Mouse (Mus musculus) macrophage (primary cell): Measurements from ENCODE around the gene Sema4f. TPM values are rescaled to one million over a fixed set of nuclear protein-coding genes. Genes with fewer than 3 reads are reported as not detected.

Experiments used
- H3K27ac ChIP-seq: fragments of 350-480 bp; formaldehyde crosslinking; 2 replicates; pipeline ENCODE4 v1.9.0; 2021
- H3K36me3 ChIP-seq: fragments of 350-480 bp; formaldehyde crosslinking; 2 replicates; pipeline ENCODE4 v1.9.0; 2021; ENCODE audit errors: inconsistent target
- H3K4me3 ChIP-seq: fragments of 350-480 bp; formaldehyde crosslinking; 2 replicates; pipeline ENCODE4 v1.9.0; 2021; ENCODE audit errors: inconsistent target
- H3K79me2 ChIP-seq: fragments of 350-480 bp; formaldehyde crosslinking; 2 replicates; pipeline ENCODE4 v1.9.0; 2021; ENCODE audit errors: inconsistent target
- WGBS: methylation state at CpG from one replicate; pipeline ENCODE4 v1.1.7; 2026; ENCODE audit warnings: inconsistent platforms; ENCODE audit not compliant: missing documents; 5-methylcytosine and 5-hydroxymethylcytosine counted together
- polyA plus RNA-seq: library from polyadenylated mRNA; stranded (reverse); fragments of 250-400 nt; gene quantifications from 3 replicates; pipeline ENCODE4 v1.2.4, GENCODE M21; 2018; ENCODE audit warnings: inconsistent platforms

Sema4f gene
- polyA plus RNA-seq, 1 experiment from 2014 or later = not detected

DNA sequence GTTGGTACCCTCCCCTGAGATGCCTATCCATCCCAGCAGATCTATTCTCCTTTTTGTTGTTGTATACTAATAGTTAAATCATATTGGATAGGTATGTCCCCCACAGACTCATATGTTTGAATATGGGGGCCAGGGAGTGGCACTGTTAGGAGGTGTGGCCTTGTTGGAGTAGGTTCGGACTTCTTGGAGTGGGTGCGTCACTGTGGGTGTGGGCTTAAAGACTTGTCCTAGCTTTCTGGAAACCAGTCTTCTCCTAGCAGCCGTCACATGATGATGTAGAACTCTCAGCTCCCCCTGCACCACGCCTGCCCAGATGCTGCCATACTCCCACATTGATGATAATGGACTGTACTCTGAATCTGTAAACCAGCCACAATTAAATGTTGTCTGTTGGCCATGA is 41.3 kb downstream of the Sema4f start:
- Histone ChIP-seq H3K79me2 (no peaks in the 10 kb centered on the region), H3K4me3 (no peak overlapping the region), H3K36me3 (no peaks in the 10 kb centered on the region), H3K27ac (no peak overlapping the region)
- 99% methylated on average over 4 of the region's 4 CpGs for WGBS

DNA sequence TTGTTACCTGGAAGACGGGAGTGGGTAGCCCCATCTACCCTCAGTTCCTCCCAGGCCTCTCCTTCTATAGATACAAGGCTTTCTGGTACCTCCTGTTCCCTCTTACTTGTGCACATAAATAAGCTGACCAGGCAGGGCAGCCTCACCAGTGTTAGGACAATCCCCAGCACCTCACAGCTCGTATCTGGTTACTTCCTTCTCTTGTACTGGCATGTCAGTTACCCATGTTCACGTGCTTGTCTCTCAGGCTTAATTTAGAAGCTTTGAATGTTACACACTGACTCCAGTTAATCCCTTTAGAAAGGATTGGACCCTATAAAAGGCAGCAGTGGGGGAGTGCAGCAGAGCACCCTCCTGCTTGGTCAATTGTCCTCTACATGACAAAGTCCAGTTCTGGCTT is 42.3 kb downstream of the Sema4f start:
- WGBS = 20% methylated on average over 3 of the region's 3 CpGs
- H3K27ac ChIP-seq = no peak overlapping the region
- H3K4me3 ChIP-seq = no peak overlapping the region
- no peaks in the 10 kb centered on the region for H3K79me2 ChIP-seq
- no peaks in the 10 kb centered on the region for H3K36me3 ChIP-seq

DNA sequence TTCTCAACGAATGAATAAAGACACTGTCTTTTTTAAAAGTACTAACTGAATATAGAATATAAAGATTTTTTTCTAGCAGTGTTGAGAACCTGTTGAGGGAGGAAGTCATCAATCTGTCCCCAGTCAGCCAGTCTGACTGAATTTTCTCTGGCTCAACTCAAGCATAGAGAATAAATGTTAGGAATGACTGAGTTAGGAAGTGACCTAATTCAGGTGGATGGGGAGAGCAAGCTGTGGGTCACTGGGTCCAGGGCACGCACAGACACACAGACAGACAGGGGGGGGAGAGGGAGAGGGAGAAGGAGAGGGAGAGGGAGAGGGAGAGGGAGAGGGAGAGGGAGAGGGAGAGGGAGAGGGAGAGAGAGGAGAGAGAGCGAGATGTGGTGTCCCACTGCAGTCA is 46.2 kb downstream of the Sema4f start:
- Histone ChIP-seq H3K79me2 (no peaks in the 10 kb centered on the region), H3K27ac (no peak overlapping the region), H3K36me3 (no peaks in the 10 kb centered on the region), H3K4me3 (no peak overlapping the region)
- 0% methylated on average over 1 of the region's 3 CpGs for WGBS

DNA sequence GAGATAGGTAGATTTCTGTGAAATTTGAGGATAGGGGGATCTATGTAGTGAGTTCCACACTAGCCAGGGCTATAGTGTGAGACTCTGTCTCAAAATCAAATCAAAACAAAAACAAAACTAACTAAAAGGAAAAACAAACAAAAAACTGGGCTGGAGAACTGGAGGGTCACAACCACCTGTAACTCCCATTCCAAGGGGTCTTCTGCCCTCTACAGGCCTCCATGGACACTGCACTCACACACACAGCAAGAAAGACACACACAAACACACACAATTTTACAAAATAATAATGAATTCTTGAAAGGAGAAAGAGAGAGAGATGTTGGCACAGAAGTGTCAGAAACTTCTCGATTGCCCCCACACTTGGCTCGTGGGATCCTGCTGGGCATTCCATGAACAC is 47.0 kb downstream of the Sema4f start:
- no peak overlapping the region for H3K4me3 ChIP-seq
- H3K27ac ChIP-seq = no peak overlapping the region
- H3K79me2 ChIP-seq = no peaks in the 10 kb centered on the region
- H3K36me3 ChIP-seq = no peaks in the 10 kb centered on the region
- WGBS = 83% methylated on average over 2 of the region's 2 CpGs

DNA sequence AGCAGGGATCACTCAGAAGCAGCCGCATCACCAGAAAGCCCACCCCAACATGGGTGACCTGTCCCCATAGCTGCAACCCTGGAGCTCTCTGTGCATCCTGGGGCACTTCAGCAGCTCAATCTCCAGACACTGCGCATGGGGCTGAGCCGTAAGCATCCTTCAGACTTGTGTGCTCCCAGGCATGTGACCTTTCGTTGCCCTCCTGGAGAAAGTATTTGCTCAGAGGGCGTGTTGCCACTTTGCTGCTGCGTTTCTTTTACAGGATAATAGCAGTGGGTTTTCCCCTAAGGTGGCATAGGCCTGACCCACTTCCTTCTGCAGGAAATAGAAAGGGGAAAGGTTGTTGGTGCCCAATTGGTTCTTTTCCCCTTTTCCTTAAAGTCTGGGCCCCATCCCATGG is 48.1 kb downstream of the Sema4f start:
- 63% methylated on average over 6 of the region's 6 CpGs for WGBS

DNA sequence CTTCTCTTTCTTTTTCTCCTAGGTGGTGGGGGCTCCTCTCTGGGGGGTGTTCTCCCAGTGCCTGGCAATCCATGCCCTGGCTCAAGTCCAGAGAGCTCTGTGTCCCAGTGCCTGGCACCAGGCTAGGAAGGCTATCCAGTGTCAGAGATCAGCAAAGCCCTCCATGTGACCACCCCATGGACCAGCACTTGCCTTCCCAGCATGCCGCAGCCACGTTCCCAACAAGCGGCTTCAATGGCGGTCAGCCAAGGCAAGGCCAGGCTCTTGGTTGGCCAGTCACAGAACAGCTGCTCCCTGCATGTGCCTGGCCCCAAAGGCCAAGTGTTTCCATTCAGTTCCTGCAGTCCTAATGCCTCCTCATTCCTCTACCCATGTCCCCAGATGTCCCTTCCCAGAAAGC is 53.2 kb downstream of the Sema4f start:
- Histone ChIP-seq H3K27ac (no peak overlapping the region), H3K79me2 (no peaks in the 10 kb centered on the region), H3K36me3 (no peaks in the 10 kb centered on the region), H3K4me3 (no peak overlapping the region)
- 98% methylated on average over 4 of the region's 4 CpGs for WGBS

More for the DNA sequence above, 48.1 kb downstream of the Sema4f start:
- no peak overlapping the region for H3K27ac ChIP-seq
- no peak overlapping the region for H3K4me3 ChIP-seq
- no peaks in the 10 kb centered on the region for H3K79me2 ChIP-seq
- no peaks in the 10 kb centered on the region for H3K36me3 ChIP-seq

DNA sequence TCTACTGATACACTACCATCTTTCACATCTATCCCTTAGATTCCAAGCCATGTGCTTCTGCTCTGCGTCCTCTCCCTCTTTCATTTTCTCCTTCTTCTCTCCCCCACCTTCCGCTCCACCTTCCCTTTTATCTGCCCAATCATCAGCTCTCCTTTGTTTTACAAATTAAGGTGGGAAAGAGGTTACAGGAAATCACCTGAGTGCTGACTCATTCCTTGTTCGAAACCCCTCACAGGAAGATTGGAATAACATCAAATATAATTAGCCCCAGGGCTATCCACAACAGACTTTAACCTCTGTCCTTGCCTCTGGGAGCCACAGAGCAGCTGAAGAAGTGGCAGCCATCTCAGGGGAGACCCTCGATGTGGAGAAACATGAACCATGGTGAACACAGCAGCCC is 53.7 kb downstream of the Sema4f start:
- Histone ChIP-seq H3K36me3 (no peaks in the 10 kb centered on the region), H3K79me2 (no peaks in the 10 kb centered on the region), H3K27ac (no peak overlapping the region), H3K4me3 (no peak overlapping the region)
- WGBS = 88% methylated on average over 4 of the region's 4 CpGs

DNA sequence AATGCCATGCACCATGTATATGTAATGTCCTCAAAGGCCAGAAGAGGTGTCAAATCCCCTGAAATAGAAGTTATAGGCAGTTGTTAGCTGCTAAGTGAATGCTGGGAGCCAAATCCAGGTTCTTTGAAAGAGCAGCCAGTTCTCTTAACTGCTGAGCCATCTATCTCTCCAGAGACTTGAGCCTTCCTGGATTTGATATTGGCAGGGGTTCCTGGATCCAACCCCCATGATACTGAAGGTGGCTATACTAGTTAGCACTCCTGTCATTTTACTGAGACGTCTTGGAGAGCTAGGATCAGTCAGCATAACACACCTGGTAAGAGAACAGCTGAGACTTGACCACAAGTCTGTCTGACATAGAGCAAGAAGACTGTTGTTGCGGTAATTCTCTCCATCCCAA is 54.1 kb downstream of the Sema4f start:
- Histone ChIP-seq H3K36me3 (no peaks in the 10 kb centered on the region), H3K79me2 (no peaks in the 10 kb centered on the region), H3K4me3 (no peak overlapping the region), H3K27ac (no peak overlapping the region)
- 92% methylated on average over 2 of the region's 2 CpGs for WGBS

DNA sequence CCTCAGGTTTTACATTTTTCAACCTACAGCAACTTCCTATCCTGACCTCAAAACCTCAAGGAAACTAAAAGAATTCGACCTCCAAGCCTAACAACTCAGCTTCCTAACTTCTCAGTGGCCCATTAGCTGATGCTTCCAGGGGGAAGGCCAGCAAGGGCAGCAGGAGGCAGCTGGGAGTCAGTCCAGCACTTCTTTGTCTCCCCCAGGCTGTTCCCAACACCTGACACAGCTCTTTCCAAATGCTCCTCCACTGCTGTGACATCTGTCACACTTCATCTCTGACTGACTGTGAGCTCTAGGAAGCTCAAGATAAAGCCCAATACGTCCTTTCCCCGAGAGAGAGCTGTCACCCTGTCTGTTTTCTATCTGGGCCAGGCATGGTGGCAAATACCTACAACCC is 55.0 kb downstream of the Sema4f start:
- 44% methylated on average over 3 of the region's 3 CpGs for WGBS
- Histone ChIP-seq H3K79me2 (no peaks in the 10 kb centered on the region), H3K4me3 (no peak overlapping the region), H3K27ac (no peak overlapping the region), H3K36me3 (no peaks in the 10 kb centered on the region)

DNA sequence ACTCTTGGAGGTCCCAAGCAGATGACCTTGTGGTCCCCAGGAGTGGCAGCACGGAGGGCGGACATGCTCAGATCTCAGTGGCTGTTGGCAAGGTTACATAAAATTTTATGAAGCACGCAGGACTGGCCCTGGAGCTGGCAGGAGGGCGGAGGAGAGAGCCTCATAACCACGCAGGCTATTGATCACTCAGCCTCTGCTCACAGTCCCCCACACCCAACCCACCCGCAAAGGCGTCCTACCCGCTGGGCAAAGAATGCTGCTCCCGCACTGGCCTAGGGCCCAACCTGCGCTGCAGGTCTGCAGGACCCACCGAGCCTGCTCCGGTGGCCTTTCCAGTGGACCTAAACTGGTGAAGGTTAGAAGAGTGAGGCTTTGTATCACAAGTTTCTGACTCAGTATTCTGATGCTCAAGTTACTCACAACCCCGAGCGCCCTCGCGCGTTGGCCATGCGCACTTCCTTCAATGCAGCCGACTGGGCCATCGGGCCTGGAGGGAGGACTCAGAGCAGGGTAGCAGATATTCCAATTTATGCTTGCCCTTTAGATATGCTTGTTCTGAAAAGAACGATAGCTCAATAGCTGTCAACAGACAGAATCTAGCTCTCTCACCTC is 58.0 kb downstream of the Sema4f start:
- 52% methylated on average over 16 of the region's 21 CpGs for WGBS
- no peaks in the 10 kb centered on the region for H3K36me3 ChIP-seq
- H3K27ac ChIP-seq = 0 out of 2 replicates have a peak overlapping the region, but pooled peaks have one; percentile 10
- H3K4me3 ChIP-seq = no peak overlapping the region
- no peaks in the 10 kb centered on the region for H3K79me2 ChIP-seq

DNA sequence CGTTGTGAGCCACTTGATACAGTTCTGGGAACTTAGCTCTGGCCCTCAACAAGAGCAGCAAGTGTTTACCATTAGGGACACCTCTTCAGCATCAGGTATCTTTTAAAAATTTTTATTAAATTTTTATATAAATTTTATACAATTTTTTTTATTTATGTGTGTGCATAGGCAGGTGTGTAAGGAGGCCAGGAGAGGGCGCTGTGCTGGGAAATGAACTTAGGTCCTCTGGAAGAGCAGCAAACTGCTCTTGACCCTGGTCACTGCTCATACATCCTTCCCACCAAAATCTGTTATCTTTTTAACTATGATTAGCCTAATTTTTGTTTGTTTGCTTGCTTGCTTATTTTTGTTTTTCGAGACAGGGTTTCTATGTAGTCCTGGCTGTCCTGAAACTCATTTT is 58.8 kb downstream of the Sema4f start:
- 100% methylated on average over 3 of the region's 3 CpGs for WGBS
- H3K36me3 ChIP-seq = no peaks in the 10 kb centered on the region

DNA sequence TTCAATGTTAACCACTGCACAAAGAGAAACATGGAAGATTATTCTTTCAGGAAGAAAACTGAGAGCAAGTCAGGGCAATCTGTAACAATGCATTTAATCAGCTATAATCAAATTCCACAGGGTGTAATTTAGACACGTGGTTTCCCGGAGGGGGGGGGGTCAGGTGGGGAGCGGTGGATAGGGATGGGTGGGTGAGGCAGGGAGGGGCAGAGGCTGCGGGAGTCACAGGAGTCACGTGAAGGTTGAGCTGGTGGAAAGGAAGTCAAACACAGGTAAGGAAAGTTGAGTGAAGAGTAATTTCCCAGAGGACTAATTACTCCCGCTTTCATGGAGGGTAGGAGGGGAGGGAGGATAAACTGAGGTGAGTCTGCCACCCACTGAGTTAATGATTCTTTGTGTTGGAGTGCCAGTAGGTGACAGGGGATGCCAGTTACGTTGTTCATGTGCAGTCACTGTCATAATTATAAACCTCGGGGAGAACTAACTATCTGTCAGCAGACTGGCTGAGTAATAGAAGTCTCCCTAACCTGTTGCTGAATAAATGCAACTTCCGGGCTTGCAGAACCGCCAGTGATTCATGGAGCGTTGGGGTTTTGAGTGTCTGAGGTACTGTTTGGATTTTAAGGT is 60.0 kb downstream of the Sema4f start:
- no peak overlapping the region for H3K27ac ChIP-seq
- no peaks in the 10 kb centered on the region for H3K36me3 ChIP-seq
- WGBS = 86% methylated on average over 9 of the region's 11 CpGs
- no peak overlapping the region for H3K4me3 ChIP-seq
- H3K79me2 ChIP-seq = no peaks in the 10 kb centered on the region

More for the DNA sequence above, 58.8 kb downstream of the Sema4f start:
- no peak overlapping the region for H3K4me3 ChIP-seq
- H3K27ac ChIP-seq = no peak overlapping the region
- no peaks in the 10 kb centered on the region for H3K79me2 ChIP-seq

DNA sequence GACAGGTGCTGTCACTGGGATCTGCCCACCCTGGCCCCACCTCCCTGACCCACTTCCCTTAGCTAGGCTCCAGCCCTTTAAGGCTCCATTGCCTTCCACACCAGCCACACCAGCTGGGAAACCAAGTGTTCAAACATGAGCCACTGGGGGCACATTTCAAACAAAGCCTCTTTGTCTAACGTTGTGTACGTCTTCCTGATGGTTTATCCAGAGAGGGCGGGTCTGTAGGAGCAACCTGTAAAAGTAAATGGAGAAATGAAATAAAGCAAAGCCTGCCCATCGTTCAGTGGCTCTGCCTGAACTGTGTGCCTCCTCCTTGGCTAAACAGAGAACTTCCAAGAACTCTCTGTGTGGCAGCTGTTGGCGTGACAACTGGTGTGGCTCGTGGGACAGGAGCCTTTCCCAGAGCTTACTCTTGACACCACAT is 64.0 kb downstream of the Sema4f start:
- H3K4me3 ChIP-seq = no peak overlapping the region
- WGBS = 66% methylated on average over 6 of the region's 6 CpGs
- H3K79me2 ChIP-seq = no peaks in the 10 kb centered on the region
- H3K36me3 ChIP-seq = no peaks in the 10 kb centered on the region
- no peak overlapping the region for H3K27ac ChIP-seq

DNA sequence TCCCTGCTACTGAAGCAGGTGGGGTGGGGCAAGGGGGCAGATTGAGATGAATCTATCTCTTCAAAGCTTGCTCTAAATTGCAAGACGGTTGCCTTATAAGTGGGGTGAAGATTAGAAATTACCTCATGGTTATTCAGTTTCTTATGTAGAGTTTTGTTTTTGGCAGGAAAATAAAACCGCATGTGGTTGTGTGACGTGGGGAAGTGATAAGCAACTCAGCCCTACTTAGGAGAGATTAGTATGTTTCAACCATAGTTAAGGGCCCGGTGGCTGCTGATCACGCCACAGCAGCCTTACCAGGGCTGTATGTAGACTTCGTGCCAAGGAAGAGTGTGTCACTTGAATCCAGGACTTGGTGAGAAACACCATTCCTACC is 67.2 kb downstream of the Sema4f start:
- H3K36me3 ChIP-seq = no peaks in the 10 kb centered on the region
- no peaks in the 10 kb centered on the region for H3K79me2 ChIP-seq
- WGBS = 28% methylated on average over 6 of the region's 6 CpGs
- peak overlapping the region; percentile 81 for H3K27ac ChIP-seq
- H3K4me3 ChIP-seq = no peak overlapping the region

DNA sequence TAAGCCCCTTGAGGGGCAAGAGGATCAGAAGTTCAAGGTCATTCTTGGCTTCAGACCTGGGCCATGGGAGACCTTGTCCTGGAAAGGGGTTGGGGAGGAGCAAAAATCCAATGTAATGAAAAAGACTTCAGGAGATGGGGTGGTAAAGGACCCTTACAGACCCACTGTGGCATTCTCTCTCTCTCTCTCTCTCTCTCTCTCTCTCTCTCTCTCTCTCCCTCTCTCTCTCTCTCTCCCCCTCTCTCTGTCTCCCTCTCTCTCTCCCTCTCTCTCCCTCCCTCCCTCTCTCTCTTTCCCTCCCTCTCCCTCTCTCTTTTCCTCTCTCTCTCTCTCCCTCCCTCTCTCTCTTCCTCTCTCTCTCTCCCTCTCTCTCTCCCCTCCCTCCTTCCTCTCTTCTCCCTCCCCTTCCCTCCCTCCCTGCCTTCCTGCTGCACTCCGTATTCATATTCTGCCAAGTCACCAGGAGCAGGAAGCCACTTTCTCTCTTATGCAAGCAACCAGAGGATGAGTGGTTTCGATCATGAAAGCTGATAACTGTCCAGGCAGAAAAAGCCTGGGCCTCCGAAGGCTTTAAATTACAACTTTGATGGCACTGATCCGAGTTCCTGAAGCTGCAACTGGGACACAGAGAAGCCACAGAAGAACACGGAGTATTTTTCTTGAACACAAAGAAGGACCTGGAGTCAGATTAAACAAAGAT is 67.8 kb downstream of the Sema4f start:
- 6% methylated on average over 5 of the region's 5 CpGs for WGBS
- no peaks in the 10 kb centered on the region for H3K36me3 ChIP-seq
- H3K27ac ChIP-seq = peak overlapping the region; percentile 81
- no peak overlapping the region for H3K4me3 ChIP-seq
- H3K79me2 ChIP-seq = no peaks in the 10 kb centered on the region
